In the genomic region with DNA sequence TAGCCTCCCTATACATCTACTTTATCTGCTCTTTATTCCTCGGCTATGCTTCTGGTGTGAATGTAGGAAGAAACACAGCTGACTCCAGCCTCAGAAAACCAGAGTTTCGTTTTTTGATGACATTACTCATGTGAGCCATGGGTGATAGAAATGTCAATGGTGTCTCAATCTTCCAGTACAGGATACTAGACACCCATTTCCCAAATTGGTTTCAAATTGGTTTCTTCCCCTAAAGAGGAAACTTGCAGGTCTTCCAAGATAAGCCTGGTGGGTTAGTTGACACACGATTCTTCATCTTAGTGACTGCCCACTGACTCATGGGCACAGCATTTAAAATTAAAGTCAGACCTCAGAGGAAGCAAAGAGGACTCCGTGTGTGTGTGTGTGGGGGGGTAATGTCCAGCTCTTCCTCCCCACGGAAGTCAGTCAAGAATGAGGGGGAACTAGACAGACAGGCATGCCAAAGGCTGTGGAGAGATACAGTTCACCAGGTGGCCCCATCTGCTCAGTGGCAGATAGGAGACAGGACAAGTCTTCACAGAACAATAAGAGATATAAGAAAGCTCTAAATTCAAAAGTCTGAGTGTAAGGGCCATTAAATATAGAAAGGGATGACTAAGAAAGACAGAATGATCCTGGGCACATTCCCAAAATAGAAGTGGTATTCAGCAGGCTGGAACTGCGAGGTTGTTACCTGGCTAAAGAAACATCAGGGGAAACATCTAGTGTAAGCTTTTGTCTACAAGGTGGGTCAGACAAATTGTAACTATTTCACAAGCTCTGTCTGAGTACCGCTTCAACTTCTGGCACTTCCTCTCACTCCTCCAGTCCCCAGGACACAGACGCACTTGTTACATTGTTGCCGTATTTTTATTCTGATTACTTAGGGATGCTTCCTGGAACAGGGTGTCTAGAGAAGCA, we compare ENCODE assay signal across 22 mouse cellular contexts. TPM values are rescaled to one million over a fixed set of nuclear protein-coding genes. Genes with fewer than 3 reads are reported as not detected.
A peak's percentile ranks its signal among the peaks of the same experiment; 100 is the strongest.
DNase-seq lines count a peak whose midpoint lies in the region; ATAC-seq and TF ChIP-seq lines count a peak whose summit lies in the region.
"Had no signal": no experiment of that assay in that cellular context is flagged by ENCODE, and none has a peak within 500 bp of the region (broad histone marks: within the 10 kb centered on the region; RNA-seq: fewer than 3 reads in every experiment).

No protein-coding gene starts in this region.

- H3K27me3 ChIP-seq in G1E (ENCODE audit: insufficient read depth, low read length): peaks cover 11% of the 10 kb centered on the region; the same call in 1 of the 2 replicates
- no peaks in the 10 kb centered on the region for H3K27me3 ChIP-seq in forebrain, embryonic 13.5 days
- H3K27me3 ChIP-seq: heart, embryonic 15.5 days had no signal

- H3K27ac ChIP-seq in layer of hippocampus, adult 2 months: 0 out of 2 replicates have a peak overlapping the region, but pooled peaks have one; percentile 20
- no peak overlapping the region for H3K27ac ChIP-seq in forebrain, embryonic 13.5 days
- H3K27ac ChIP-seq: embryonic facial prominence, embryonic 10.5 days; heart, embryonic 15.5 days had no signal

- no peak overlapping the region for H3K4me3 ChIP-seq in layer of hippocampus, adult 2 months
- H3K4me3 ChIP-seq in G1E (ENCODE audit: low read depth, low read length): no peak overlapping the region
- no peak overlapping the region for H3K4me3 ChIP-seq in forebrain, embryonic 13.5 days
- H3K4me3 ChIP-seq: embryonic facial prominence, embryonic 10.5 days; heart, embryonic 15.5 days had no signal

- 79% methylated on average over 9 of the region's 9 CpGs for WGBS in forebrain, embryonic 13.5 days

- H3K9me3 ChIP-seq in G1E (replicated peaks): peaks cover 7% of the 10 kb centered on the region
- peaks cover 6% of the 10 kb centered on the region; the same call in 1 of the 2 replicates for H3K9me3 ChIP-seq in forebrain, embryonic 13.5 days (replicated peaks)
- H3K9me3 ChIP-seq: embryonic facial prominence, embryonic 10.5 days; heart, embryonic 15.5 days had no signal

- peak; percentile 61 for ATAC-seq in G1E (ENCODE audit: extremely low read depth, insufficient number of reproducible peaks, low FRiP score, poor library complexity, severe bottlenecking)
- peak; percentile 71 for ATAC-seq in granulocyte monocyte progenitor cell, adult 5-6 weeks (replicated peaks; ENCODE audit: poor library complexity, severe bottlenecking)
- 0 out of 2 replicates have a peak, but pooled peaks have one; percentile 3 for ATAC-seq in monocyte, adult 5-6 weeks (replicated peaks; ENCODE audit: insufficient number of reproducible peaks, low FRiP score, low TSS enrichment, poor library complexity, severe bottlenecking)
- no peak for ATAC-seq in forebrain, embryonic 13.5 days
- ATAC-seq: hindbrain, embryonic 16.5 days had no signal

- no peak for DNase-seq in layer of hippocampus, adult 2 months (ENCODE audit: low spot score in 2 of 2)
- DNase-seq in layer of hippocampus, adult 11-12 months (ENCODE audit: low spot score): no peak
- no peak for DNase-seq in G1E (ENCODE audit: low spot score)
- DNase-seq in layer of hippocampus, postnatal 25 days (ENCODE audit: extremely low spot score in 1 of 2, low spot score in 1 of 2): no peak
- DNase-seq: adrenal gland, postnatal 10 days; cerebellum, postnatal 14 days; gastrocnemius, postnatal 25 days; kidney, adult 11 months; kidney, postnatal 14 days; retina, postnatal 1 day had no signal

- no peak for TF ChIP-seq CTCF in layer of hippocampus, adult 2 months (conservative IDR thresholded peaks at IDR 0.05)
- TF ChIP-seq CTCF in G1E (IDR thresholded peaks at IDR 0.05; ENCODE audit: low read depth, low read length): no peak

- no peak overlapping the region for H3K9ac ChIP-seq in forebrain, embryonic 13.5 days
- H3K9ac ChIP-seq: heart, embryonic 15.5 days had no signal

- H3K4me2 ChIP-seq in forebrain, embryonic 13.5 days: no peak overlapping the region
- H3K4me2 ChIP-seq: heart, embryonic 15.5 days; liver, embryonic 11.5 days had no signal

- no peaks in the 10 kb centered on the region for H3K36me3 ChIP-seq in G1E (replicated peaks)
- H3K36me3 ChIP-seq in forebrain, embryonic 13.5 days (ENCODE audit: poor library complexity, severe bottlenecking): no peaks in the 10 kb centered on the region
- H3K36me3 ChIP-seq: embryonic facial prominence, embryonic 10.5 days; heart, embryonic 15.5 days had no signal

- peaks cover 4% of the 10 kb centered on the region; the same call in 1 of the 2 replicates for H3K4me1 ChIP-seq in G1E (ENCODE audit: insufficient read depth, low read depth, low read length)
- H3K4me1 ChIP-seq in forebrain, embryonic 13.5 days: no peaks in the 10 kb centered on the region
- H3K4me1 ChIP-seq: embryonic facial prominence, embryonic 10.5 days had no signal

RNA-seq across cellular contexts. Expression of gene Tmco5, which starts 44.3 kb away (rescaled TPM):
- total RNA-seq in layer of hippocampus, adult 2 months (2021): 1 to 10 TPM; 1.5 to 2.3 TPM
- total RNA-seq in G1E (2014; fragmentation: Nextera tagmentation): not detected in 2 replicates
- total RNA-seq in G1E (2017): not detected in 2 replicates
- not detected in 2 replicates for polyA plus RNA-seq in G1E (2012)
- not detected in 2 replicates for total RNA-seq in granulocyte monocyte progenitor cell, adult 5-6 weeks (2014; fragmentation: Nextera tagmentation)
- total RNA-seq in granulocyte monocyte progenitor cell, adult 5-6 weeks (2017): not detected in 2 replicates
- total RNA-seq in monocyte, adult 5-6 weeks (2017): not detected in 3 replicates
- under 1 TPM; 0.80 to 0.94 TPM for total RNA-seq in layer of hippocampus, postnatal 25 days (2021)
- polyA plus RNA-seq in forebrain, embryonic 13.5 days (2015; fragmentation: Nextera tagmentation; extraction: Ambion mirVana): not detected in 2 replicates
- total RNA-seq: adrenal gland, postnatal 10 days; gastrocnemius, postnatal 25 days; MEL; midbrain, postnatal 0 days had no signal
- polyA plus RNA-seq: embryonic facial prominence, embryonic 10.5 days; heart, embryonic 15.5 days; hindbrain, embryonic 16.5 days; liver, embryonic 11.5 days; lung, embryonic 16.5 days; midbrain, postnatal 0 days; neural tube, embryonic 14.5 days; small intestine, adult 2 months had no signal
